Mouse (Mus musculus): ENCODE results near the gene Srebf2.

The Srebf2 gene

DNA sequence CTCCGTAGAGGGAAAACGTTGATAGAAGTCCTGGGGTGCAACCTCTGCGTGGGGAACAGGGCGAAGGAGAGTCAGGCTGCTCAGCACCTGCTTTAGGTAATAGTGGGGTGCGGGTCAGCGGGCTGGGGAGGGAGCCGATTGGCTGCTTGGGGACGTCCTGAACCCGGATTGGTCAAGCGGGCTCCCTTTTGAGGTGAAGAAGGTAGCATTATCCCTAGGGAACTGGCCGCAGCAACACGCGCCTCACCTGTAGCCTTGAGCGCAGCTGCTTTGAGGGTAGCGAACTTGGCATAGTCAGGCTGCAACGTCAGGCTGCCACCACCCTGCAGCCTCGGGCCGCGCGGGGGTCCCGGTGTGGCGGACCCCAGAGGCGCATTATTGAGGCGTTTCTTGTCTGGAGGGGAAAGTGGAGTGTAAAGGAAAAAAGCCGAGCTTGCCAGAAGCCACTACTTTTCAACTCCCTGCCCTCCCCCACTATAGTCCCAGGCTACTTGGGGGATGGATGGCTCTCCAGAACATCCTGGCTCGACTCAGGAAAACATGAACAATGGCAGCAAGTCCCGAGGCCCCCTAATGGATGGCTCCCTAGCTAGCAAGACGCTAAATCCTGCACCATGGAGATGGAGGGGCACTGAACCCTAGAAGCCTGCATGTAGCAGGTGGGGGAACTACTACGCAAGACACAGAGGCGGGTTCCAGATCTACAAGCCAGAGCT lies 60.7 kb downstream of the Srebf2 start:
- no peak for ATAC-seq (ENCODE audit: low TSS enrichment)

GRCm38 (mm10) chr15:82208307-82208706 lies 61.3 kb downstream of the Srebf2 start:
- ATAC-seq (ENCODE audit: low TSS enrichment), result no peak

GRCm38 (mm10) chr15:82209295-82210050 lies 62.5 kb downstream of the Srebf2 start:
- ATAC-seq (ENCODE audit: low TSS enrichment), result no peak

DNA sequence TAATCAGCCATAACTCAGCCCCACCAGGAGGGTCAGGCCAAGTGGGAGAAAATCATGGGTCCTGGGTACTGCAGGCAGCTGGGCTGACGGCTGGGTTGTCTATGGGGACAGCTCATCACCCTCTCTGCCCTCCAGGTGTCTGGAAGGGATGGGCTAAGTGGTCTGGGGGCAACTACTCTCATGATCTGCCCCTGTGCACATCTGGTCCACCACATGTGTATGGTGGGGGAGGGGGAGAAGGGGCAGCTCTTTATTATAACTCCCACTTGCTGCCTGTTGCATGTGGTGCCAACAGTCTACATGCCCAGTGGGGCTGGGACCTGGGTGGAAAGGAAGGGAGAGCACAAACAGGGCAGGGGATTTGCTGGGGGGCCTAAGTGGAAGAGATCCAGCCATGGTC lies 63.8 kb downstream of the Srebf2 start:
- ATAC-seq (ENCODE audit: low TSS enrichment), result no peak

- no peak for ATAC-seq (ENCODE audit: low TSS enrichment)
Measured at GRCm38 (mm10) chr15:82211281-82211680, 64.3 kb downstream of the Srebf2 start.

GRCm38 (mm10) chr15:82211911-82212751 lies 65.2 kb downstream of the Srebf2 start:
- ATAC-seq (ENCODE audit: low TSS enrichment), result no peak

DNA sequence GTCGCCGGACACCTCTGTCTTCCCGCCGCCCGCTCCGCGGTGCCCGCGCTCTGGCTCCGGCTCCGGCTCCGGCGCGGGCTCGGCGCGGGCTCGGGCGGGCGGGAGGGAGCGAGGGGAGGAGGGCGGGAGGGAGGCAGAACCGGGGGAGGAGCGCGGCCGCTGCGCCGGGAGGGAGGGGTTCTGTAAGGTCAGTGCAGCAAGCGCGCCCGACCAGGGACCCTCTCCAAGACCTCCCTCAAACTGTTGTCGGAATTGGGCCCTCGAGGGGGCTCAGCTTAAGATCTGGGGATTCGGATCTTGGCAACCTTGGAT lies 65.7 kb downstream of the Srebf2 start, which contains the start of gene Shisa8:
Gene Shisa8, minus strand, starts transcription at position 64 of the 312 bp plus-strand sequence.
- no peak for ATAC-seq (ENCODE audit: low TSS enrichment)

DNA sequence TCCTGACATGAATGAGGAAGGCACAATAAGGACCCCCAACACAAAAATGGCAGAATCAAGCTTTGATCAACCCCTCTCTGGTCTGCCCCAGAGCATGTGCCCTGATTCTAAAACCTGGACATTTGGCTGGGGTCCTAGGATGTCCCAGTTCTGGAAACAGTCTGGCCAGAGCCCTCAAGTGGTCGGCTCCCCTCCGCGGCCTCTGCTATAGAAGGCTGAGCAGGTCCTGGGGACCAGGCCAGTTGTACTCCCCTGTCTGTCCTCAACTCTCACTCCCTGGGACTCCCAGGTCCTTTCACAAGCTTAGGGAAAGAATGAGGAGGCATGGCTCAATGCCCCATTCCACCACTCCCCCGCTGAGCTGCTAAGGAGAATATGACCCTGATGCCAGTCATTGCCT lies 66.2 kb downstream of the Srebf2 start:
- no peak for ATAC-seq (ENCODE audit: low TSS enrichment)

DNA sequence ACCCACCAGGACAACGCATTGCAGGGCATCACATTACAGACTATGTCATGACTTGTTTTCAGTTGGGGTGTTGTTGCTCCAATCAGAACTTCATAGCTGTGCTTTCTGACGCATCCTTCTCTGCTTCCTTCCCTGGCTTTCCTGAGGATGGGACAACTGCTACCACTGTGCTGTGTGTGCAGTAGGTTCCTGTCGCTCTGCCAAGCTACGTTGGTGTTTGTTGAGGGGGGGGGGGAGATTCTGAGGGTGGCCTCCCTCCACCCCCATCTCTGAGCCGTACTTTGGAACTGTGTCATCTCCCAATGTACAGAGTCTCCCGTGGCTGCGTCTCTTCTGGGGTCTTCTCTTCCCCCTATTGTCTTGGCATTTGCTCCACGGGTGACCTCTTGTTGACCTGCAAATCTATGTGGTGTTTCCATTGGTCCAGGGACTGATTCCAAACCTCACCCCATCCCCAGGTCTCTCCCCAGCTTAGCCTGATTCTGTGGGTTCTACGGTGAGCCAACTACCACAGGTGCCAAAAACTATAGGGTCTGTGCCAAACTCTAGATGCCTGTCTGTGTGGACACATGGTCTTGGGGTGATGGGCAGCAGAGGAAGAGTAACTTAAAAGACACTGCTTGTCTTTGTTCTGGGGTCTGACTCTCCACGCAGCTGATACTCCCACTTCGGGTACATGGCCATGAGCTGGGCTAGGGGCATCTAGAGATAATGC lies 68.5 kb downstream of the Srebf2 start:
- peak; percentile 32; the same call in 1 of the 2 replicates for ATAC-seq (ENCODE audit: low TSS enrichment)

DNA sequence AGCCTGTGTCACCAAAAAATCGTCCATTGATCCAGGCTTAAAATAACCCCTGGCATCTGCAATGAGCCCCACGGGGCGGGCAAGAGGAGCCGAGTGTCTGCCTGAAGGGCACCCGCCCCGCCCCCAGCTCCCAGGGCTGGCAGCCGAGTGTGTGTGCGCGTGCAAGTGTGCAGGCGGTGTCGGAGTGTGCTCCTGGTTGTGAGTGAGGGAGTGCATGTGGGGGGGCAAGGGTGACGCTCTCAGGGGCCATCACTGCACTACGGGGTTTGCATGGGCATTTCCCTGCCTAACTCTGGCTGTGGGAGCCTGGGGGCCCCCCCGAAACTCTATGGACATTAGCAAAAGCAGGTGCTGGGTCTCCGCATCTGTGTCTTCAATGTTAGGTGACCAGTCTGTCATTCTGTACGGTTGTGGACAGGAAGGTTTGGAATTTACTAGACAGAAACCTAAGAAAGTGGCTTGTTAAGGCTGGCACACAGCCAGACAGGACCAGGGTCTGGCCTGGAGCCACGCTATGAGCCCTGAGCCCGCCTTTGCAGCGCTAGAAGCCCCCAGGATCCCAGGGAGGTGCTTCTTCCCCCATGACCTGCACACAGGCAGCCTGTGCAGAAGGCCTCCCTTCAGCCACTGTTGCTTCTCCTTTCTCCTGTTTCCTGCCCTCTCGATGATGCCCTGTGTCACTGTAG lies 69.3 kb downstream of the Srebf2 start:
- no peak for ATAC-seq (ENCODE audit: low TSS enrichment)

GRCm38 (mm10) chr15:82217039-82217438 lies 70.1 kb downstream of the Srebf2 start:
- ATAC-seq (ENCODE audit: low TSS enrichment), result no peak

DNA sequence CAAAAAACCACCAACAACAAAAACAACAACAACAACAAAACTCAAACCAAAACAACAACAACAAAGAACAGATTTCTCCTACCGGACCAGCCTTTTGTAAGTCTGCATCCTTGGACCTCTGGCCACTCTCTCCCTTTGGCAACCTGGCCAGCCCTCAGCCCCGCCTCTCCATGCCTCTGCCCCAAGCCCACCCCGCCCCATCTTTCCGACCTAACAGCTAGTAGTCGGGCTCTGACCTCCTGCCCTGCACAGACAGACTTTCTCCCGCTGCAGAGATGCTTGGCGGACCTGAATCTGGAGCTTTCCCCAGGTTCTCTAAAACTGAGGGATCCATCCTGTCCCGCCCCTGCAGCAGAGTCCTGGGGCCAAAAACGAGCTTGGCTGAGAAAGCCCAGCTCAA lies 71.0 kb downstream of the Srebf2 start:
- no peak for ATAC-seq (ENCODE audit: low TSS enrichment)

- no peak for ATAC-seq (ENCODE audit: low TSS enrichment)
Measured at GRCm38 (mm10) chr15:82218778-82219666, 72.0 kb downstream of the Srebf2 start.

GRCm38 (mm10) chr15:82220003-82220675 lies 73.2 kb downstream of the Srebf2 start:
- ATAC-seq (ENCODE audit: low TSS enrichment), result no peak

DNA sequence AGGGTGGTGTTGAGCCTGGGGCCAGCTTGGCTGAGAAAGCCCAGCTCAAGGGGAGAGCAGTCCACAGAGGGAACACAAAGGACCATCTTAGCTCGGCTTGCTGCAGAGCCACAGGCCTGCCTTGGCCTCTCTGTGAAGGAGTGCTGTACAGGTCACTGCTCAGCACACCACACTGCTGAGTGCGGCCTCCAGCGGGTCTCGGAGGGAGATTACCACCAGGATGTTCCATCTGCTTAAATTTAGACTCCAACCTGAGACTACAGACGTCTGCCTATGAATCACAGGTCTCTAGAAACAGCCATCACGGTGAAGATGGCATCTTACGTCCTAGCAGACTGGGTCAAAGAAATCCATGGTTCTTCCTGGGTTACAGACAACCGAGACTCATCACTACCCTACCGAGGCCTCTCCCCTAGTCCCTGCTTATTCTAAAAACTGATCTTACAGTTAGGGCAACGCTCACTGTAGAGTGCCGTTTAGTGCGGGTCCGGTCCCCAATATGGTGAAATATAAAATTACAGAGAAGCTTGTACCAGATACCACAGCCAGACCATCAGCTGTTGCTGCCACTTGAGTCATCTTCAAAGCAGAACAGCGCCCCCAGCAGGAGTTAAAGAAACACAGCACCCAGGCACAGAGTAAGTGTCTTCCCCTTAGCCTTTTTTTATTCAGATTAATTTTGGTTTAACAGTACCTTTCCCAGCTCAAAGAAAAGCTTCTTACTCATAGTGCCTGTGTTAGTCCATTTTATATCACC lies 74.3 kb downstream of the Srebf2 start:
- no peak for ATAC-seq (ENCODE audit: low TSS enrichment)

DNA sequence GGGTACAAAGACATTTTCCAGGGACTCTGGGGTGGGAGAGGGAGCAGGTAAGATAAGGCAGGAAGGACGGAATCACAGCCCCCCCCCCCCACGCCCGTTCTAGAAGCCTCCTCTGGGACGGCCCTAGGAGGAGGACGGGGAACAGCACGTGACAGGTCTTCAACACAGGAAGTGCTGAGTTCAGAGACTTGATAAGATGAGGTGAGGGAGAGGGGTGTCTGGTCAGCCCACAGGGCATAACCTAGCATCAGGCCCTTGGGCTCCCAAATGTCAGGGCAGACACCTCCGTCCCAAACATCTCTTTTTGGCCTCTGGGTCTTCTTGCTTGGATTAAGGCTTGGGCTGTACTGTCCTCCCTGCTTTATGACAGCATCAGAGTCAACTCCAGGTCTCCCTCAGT lies 76.3 kb downstream of the Srebf2 start:
- ATAC-seq (ENCODE audit: low TSS enrichment), result no peak

DNA sequence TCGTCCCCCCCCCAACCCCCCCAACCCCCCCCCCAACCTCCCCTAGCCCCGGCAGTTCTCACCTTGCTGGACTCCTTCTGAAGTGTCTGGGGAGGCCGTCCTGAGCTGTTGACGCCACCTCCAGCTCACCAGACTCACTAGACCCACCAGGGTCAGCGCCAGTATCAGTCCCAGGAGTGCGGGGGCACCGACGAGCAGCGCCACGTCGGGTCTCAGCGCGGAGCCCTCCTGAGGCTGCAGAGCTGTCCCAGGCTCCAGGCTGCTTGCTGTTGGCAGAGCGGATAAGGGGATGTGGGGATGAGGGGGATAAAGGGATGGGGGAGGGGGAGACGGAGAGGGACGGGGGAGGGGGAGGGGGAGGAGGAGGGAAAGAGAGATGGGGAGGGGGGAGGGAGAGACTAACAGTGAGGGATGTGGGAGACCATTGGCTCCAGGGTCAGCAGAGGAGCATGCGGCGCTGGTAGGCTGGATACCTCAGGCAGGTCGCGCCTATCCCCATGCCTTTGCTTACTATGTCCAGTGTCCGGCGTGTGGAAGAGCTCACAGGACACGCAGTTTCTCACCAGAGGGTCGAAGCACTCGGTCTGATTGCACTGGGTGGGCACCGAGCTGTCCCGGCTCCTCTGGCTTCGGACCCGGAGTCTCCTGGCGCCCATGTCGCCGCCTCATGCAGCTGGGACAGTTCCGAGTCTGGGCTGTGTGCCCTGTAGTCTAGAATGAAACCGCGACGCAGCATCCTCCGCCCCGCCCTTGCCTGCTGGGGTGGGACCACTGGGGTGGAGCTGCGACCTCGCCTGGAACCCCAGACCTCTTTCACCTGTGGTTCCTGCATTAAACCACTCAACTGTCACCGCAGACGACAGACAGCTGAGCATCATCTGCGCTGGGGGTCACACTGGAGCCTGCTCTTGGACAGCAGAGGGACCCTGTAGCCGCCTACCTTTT lies 76.9 kb downstream of the Srebf2 start, which contains the start of gene Tnfrsf13c:
Gene Tnfrsf13c, minus strand, starts transcription at position 713 of the 945 bp plus-strand sequence.
- ATAC-seq (ENCODE audit: low TSS enrichment), result no peak; the same call in 1 of the 2 replicates

Data from frontal cortex, adult (tissue).